Mouse (Mus musculus) layer of hippocampus, postnatal 10 days (tissue): ENCODE measurements around the gene Upk1a. TPM values are rescaled to one million over a fixed set of nuclear protein-coding genes. Genes with fewer than 3 reads are reported as not detected.

Experiments
- DNase-seq, 2 experiments: peaks; one replicate each; pipeline ENCODE4 v3.0.0; 2021; ENCODE audit warnings: low spot score in 2 of 2
- total RNA-seq, 2 experiments: library from RNA; stranded (reverse); gene quantifications; 2 replicates each; pipeline ENCODE4 v1.2.3; 2021

Gene Upk1a
- total RNA-seq, 2 experiments from 2014 or later: 0.22 to 0.34 TPM

DNA sequence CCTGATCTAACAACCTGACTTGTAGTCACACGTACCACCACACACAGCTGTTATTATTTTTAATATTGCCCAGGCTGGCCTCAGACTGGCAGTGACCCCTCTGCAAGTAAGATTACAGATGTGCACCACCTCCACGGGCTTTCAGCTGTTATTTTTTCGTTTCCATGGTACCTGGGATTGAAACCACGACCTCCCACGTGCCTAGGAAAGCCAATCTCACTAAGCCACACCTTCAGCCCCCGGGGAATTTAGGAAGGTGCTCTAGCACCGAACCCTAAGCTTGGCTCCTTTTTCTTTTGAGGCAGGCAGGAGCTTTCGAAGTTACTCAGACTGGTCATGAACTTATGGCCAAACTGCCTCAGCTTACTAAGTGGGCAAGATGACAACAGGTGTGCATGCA lies 8.2 kb downstream of the Upk1a start:
- DNase-seq: no peak

DNA sequence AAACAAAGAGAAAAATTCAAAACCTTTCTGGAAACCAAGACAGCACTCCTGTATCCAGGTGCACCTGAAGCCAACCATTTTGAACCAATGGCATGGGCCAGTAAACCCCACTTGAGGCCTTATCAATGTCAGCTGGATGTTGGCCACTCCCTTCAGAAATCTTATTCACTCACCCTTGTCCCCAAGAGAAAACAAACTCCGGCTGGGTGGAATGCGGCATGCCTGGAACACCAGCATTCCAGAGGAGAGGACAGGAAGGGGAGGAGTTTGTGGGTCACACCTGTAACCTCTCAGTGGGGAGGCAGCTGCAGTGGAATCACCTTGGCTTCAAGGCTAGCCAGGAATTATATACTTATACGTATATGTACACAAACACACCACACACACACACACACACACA lies 10.1 kb downstream of the Upk1a start:
- no peak for DNase-seq

DNA sequence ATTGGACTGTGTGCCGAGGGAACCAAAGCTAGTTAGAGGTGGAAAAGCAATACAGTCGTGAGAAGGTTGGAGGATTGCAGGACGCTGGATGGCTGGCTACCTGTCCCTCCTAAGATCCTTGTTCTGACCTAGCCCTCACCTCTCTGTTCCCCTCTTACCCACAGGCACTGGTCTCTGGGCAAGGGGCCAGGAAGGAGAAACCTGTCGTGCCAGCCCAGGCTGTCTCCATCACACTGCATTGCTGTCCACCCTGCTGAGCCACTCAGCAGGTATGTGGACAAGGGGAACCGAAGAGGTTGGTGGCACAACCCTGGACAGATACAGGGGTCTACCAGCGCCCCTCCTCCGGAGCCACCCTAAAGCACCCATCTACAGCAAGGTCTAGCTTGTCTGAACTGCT lies 12.0 kb downstream of the Upk1a start:
- DNase-seq: no peak

DNA sequence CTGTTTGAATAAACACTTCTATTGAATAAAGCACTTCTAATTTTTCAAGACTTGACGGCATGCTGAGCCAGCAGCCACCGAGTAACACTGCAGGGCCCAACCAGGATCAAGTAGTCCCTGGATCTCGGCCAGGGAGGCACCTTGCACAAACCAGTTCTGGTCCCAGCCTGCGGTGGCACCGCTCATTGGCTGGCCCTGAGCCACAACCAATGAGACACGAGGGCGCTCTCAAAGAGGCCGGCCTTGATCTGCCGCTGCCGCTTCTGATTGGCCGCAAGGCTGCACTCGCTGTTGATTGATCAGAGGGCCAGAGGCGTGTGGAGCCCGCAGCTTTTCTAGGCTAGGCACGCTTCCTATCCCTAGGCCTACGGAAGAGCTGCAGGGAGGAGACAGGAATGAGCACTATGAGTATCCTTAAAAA lies 12.7 kb downstream of the Upk1a start:
- DNase-seq: peak; percentile 89 to 92

DNA sequence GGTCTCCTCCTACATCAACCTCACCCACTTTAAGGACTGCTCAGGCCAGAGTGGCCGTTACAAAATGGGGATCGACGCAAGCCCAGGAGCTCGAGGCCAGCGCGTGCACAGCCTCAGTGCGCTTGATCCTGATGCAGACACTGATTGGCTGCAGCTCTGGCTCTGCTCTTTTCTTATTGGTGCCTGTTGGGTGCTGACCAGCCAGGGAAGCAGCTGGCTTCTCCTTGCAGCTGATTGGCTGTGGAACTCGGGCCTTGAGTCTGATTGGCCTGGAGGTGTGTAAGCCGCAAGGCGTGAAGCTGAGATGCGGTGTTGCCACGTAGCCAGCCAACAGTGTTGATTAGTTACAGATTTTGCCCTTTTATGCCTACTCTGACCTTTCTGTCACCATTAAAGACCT lies 13.9 kb downstream of the Upk1a start, which contains the start of gene Zbtb32:
Zbtb32 (minus strand) TSS at position 124 of the 400 bp plus-strand sequence.
- no peak for DNase-seq

DNA sequence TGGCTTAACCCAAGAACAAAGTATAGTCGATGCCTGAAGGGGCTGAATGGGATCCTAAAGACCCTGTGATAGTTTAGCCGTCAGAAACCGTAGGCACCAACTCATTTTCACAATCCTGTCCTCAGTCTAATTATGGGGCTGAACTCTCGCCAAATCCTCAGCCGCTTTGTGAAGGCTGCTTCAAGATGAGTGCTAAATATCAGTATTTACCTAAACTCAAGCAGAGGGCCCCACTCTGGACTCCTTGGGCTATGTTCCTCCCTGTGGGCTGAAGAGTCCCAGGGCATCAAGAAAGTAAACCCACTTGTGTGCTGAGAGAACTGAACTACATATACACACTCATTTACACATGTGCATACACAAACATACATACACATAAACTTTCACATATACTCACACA lies 15.8 kb downstream of the Upk1a start:
- DNase-seq: no peak

DNA sequence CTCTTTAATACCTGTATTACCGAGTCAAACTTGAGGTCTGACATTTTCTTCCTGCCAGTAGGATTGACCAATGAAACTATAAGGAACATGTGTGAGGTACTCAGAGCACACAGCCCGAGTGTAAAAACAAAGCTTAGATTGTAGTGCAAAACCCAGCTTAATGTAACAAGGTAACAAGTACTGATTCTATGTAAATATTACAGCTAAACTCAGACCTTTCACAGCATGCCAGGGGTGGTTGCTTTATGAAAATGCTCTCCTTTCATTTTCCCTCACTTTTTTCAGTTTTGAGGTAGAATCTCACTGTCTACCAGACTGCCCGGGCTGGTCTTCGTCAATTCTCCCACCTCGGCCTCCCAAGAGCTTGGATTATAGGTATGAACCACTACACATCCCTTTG lies 16.6 kb downstream of the Upk1a start:
- no peak for DNase-seq

DNA sequence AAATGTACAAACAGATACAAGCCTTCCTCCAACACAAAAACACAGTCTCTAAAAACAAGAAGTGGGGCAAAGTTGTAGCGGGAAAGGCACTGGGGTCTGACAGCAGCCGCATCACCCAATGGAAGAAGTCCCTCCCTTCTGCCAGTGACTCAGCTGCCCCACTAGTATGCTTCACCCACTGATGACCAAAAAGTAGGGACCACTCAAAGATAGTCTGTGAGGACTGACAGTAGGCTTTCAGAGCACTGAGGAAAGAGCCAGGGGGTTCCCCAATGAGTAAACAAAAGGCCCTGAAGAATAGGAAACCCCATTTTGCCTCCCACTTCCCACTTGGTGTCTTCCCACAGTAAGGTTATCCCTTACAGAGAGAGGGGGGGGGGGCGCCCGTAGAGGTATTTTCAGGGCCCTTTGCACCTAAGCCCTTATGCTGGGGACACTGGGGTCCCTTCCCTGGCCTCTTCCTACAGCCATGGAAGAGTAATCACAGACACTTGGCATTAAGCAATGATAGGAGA lies 18.1 kb downstream of the Upk1a start:
- no peak for DNase-seq

DNA sequence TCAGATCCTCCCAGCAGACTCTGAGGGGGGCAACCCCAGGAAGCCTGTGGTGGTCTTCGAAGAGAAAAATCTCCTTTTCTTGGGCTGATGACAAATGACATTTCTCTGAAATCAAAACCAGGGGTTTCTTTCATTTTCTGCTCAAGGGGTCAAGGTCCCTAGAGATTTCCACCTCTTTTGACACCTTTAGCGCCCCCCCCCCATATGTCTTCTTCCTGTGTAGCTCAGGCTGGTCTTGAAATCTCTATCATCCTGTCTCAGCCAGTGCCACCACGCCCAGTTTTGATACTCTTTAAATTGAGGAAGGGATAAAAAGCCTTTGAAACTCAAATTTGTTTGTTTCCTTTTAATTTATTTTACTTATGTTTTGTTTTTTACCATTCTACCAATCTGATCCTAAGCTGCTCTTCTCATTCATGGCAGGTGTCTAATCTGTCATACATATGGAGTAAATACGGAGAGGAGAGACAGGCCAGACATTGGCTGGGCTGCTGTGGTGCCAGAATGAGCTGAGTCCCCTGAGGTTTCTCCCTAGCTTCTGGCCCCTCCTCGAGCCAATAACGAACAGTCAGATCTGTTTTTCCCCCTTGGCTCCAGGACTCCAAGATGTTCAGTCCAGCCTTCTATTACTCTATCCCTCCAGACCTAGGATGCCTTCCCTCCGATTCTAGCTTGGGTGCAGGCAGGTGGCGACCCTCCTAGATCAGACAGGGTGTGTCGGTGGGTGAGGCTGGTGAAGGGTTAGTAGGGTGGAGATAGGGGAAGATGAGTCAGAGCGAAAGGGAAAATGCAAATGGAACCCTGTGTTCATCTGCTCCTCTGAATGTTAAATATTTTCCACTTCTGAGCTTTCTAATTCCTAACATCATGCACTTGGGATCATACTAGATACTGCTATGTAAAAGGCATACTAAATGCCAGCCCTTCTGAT lies 18.8 kb downstream of the Upk1a start:
- DNase-seq: no peak

DNA sequence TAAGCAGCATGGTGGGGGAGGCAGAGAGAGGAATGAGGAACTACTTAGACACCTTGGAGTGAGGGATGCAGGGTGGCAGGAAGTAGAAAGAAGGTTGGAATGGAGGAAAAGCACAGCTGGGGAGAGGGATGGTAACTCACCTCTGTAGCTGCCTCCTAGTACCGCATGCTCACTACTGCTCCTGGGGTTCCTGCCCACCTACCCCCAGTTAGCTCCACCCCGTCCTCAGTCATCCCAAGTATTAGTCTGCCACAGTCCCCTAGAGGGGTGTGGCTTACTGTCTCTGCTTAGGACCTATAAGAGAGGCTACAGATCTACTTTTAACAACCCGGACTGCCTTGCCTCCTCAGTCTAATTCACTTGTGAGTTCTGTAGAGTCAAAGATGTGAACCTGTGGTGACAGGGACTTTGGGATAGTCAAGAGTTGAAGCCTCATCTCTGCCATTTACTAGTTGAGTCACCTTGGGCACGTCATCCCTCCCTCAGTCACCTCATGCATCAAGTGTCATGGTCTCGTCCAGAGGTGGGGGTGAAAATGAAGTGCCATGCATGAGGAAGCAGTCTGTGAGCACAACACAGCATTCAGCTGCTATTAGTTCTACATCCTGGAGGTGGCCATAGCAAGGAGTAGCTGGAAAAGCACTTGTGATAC lies 19.7 kb downstream of the Upk1a start:
- no peak for DNase-seq

DNA sequence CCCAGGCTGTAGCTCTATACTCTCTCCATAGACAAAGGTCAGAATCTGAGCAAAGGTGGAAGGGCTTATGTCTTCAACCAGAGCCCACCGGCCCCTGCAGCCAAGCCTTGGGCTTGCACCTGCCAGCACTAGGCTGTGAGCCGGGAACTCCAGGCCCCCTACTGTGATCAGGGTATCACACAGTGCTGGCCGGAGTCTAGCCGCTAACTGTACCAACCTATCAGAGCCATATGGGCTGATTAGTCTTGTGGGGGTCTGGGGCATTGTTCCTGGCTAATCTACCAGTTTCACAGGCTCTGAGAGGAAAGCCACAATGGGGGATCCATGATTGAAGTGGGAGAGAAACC lies 21.1 kb downstream of the Upk1a start:
- no peak for DNase-seq

DNA sequence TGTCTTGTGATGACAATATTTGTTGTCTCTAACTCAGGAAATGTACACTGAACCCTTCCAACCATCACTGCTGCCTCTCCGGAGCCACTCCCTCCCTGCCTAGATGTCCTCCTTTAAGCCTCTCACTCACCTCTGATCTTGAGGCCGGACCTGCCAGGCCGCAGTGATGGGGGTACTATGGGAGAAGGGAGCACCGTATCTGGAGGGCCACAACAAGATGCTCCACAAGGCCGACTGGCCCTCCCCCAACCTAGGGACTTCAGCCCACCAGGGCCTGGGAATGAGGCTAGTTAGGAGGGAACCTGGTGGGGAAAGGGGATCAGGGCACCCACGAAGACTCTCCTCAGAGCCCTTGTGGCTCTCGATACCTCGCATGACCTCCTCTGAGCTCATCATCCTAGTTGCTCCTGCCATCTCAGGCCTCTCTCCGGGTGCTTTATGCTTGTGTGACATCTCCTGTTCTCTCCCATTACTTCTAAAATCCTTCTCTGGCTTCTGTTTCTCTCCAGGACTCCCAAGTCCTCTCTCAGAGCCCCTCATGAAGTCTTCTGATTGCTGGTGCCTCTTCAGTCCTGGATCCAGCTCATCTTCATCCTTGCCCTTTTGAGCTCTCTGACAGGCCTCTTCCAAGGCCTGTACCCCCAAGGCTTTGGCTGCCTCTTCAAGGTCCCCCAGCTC lies 21.6 kb downstream of the Upk1a start:
- DNase-seq: no peak

DNA sequence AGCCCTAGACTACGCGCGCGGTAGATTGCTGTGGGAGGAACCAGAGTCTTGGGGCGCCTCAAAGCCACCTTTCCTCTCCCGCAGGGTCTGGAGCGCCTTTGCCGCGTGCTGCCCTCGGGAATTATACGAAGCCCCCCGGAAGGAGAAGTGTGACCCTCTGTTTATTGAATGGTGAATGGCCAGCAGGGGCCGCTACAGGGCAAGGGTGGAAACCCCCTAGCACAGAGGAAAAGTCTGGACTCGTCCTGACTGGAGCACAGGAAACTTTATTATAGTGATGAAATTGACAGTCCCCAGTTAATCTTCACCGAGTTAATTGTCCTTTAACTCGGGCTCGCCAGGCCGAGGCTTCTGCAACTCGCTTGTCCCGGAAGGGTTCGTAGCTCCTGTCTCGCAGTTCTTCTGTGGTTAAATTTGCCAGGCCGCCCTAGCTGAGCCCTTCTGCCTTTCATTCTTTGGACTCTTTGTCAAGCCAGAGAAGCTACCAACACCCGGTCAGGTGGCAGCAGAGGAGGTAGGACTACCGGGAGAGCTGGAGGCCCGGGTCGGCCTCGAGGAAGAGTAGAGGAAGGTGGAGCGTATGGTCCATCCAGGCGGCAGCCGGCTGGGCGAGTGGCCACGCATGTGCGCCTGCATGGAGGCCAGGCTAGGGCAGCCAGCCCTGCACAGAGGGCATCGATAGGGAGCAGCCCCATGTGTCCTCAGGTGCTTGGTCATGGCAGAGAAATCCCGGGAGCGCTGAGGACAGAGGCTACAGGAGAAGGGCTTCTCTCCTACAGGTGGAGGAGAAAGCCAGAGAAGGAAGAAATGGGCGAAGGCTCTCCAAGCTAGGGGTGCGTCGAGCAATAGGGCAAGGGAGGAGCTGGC lies 23.0 kb downstream of the Upk1a start:
- DNase-seq: peak; percentile 90 to 93

DNA sequence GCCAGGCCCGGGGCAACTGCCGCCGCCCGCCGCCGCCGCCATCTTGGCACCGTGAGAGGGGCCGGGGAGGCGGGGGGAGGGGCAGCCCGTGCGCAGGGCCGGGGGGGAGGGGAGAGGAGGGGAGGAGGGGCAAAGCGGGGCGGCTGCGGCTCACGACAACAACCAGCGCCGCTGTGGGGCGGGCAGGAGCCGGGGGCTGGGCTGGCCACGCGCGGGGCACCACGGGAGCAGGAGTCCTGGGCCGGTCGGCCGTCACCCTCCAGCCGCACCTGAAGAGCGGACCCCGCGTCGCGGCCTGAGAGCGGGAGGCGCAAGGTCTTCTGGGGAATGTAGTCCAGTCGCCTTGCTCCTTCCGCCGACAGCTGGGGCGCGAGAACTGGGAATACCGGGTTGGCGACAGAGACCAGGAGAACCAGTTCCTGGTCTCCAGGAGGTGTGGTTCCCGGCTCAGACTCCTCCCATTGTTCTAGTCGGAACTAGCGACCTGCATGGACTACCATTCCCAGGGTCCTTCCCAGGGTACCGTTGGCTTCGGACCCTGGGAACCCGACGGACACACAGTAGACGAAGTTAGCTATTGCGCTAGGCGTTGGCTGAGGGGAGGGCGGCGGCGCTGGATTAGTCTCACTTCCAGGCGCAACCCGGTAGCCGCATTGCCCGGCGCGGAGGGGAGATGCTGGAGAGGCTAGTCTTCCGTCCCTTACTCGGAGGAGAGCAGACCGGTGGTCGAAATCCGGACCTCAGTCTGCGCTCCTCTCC lies 23.8 kb downstream of the Upk1a start, which contains the start of gene Kmt2b:
Kmt2b (minus strand) TSS at position 51 of the 759 bp plus-strand sequence.
- DNase-seq: peak; percentile 93 to 96

DNA sequence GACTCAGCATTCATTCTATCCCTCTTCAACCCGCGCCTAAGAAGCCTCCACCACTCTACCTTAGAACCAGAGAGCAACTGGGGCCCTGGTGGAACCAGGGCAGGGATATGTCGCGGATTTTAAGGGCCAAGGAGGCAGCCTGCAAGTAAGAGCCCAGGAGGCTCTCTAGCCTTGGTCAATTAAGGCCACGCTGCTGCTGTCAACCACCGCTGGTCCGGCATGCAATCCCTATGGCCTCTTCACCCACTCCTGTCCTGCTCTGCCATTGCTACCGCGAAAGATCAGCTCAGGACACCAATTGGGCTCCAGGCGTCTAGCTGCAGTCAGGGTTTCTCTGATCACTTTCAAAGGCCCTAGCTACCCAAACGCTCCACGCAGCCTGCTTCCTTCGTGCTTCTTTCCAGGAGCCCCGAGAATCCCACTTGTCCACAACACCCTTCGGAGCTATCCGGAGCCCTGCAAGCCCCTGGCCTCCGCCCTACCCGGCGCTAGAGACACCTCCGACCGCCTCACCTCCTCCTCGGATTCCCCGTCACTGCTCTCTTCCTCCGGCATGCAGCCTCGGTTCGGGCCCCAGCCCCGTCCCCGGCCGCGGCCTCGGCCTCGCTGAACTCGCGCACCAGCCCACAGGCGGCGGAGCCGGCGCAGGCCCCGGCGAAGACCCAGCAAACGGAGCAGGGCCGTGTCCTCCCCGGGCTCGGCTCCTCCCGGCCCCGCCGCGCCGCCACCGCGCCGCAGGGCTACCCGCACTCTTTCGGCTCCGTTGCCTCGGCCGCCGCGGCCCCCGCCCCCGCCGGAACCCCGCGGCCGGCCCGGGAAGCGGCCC lies 24.6 kb downstream of the Upk1a start:
- DNase-seq: peak; percentile 65 to 72

DNA sequence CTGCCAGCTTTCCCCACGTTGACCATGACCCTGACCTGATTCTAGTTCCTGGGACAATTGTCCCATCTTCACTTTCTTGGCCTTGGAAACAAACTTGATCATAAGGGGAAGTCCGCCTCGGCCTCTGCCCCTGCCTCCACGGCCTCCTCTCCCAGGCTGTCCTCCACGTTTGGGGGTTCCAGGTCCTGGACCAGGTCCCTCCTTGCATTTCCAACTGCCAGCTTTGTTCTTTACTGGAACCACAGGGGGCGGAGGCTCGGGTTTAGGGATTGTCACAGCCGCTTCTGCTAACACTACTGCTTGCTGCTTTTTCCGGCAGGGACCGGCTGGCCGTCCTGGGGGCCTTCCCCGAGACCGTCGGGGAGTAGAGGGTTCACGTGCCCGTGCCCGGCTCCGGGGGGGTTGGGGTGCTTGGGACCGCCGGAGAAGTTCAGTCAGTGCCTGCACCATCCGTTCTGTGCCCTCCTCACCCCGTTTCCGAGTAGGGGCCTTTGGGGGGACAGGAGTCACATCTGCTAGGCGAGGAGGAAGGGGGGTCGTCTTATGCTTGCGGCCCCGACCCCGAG lies 26.1 kb downstream of the Upk1a start:
- no peak for DNase-seq

DNA sequence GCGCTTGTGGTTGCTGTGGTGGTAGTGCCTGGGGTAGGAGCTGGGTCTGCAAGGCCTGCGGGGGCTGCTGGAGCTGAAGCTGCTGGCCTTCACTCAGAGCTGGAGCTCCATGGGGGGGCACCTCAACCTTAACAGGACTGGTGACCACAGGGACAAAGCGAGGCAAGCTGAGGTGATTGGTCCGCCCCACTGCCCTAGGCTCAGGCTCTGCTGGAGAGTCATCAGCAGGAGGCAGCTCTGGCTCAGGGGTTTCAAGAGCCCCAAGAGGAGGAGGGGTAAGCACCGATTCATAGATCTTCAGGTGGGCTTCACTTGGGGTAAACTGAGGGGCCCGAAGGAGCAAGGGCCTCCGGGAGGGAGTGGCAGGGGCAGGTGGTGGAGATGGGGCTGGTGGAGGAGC lies 27.5 kb downstream of the Upk1a start:
- DNase-seq: no peak

DNA sequence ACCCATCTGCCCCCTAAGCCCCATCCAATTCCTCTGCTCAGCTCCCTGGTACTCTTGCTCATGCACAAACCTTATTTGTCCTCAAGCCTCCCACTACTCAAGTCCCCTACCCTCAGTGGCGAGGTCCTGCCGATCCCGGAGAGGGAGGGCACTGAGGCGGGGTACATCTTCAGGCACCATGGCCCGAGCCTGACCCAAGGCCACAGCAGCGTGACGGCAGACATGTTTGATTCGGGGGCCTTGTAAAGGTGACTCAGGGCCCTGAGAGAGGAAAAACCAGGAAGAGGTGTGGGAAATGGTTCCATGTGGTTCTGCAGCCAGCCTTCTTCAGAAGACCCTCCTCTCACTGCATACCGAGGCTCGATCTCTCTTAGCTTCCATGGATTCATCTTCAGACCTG lies 28.3 kb downstream of the Upk1a start:
- DNase-seq: no peak

DNA sequence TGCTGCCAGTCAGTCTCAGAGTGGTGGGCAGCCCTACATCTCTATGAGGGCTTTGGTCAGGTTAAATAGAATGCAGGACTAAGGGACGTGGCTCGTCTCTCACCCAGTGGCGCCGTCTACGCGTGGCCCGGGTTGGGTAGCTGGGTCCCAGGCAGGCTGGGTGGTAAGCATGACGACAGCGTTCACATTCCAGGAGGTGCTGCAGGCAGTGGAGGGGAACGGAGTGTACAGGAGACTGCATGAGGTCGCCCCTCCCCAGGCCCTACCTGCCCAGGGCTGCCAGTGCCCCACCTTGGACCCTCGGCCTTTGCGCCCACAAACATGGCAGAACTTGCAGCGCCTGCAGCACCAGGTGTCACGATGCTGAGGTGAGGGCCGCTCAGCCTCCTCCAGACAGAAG lies 31.1 kb downstream of the Upk1a start:
- no peak for DNase-seq
